Comparison of ENCODE assay signal across 8 mouse cellular contexts in genomic region chr5:35755131-35755733, GRCm38 (mm10). TPM values are rescaled to one million over a fixed set of nuclear protein-coding genes. Genes with fewer than 3 reads are reported as not detected.
DNase-seq lines count a peak whose midpoint lies in the region; ATAC-seq lines count a peak whose summit lies in the region.

No protein-coding gene starts in this region.

- peak; percentile 34 for DNase-seq in forebrain, embryonic 10.5 days (ENCODE audit: extremely low spot score, low spot score)
- peak; percentile 48 for DNase-seq in urinary bladder, postnatal 25 days (ENCODE audit: low spot score)
- DNase-seq in urinary bladder, postnatal 10 days (ENCODE audit: low spot score): no peak
- peak; percentile 87 for DNase-seq in embryo, embryonic 10.5 days (ENCODE audit: low spot score)
- peak; percentile 80 for DNase-seq in kidney, adult 9 months
- DNase-seq in lung, postnatal 25 days (ENCODE audit: low spot score): peak; percentile 75
- peak; percentile 41 to 71 for DNase-seq in spleen, postnatal 4 days (ENCODE audit: low spot score in 2 of 2)

- peaks cover 29% of the 10 kb centered on the region for H3K4me1 ChIP-seq in forebrain, embryonic 10.5 days
- H3K4me1 ChIP-seq in forebrain, embryonic 16.5 days (replicated peaks; ENCODE audit: control insufficient read depth, insufficient read depth, low read length): peaks cover 9% of the 10 kb centered on the region; the same call in 1 of the 2 replicates

- H3K27ac ChIP-seq in forebrain, embryonic 10.5 days: no peak overlapping the region
- H3K27ac ChIP-seq in forebrain, embryonic 16.5 days (ENCODE audit: low read length): no peak overlapping the region

- H3K4me3 ChIP-seq in forebrain, embryonic 10.5 days: no peak overlapping the region
- H3K4me3 ChIP-seq in forebrain, embryonic 16.5 days (replicated peaks; ENCODE audit: low read length): no peak overlapping the region

- no peak overlapping the region for H3K9ac ChIP-seq in forebrain, embryonic 16.5 days (replicated peaks; ENCODE audit: low read depth, low read length)

- no peaks in the 10 kb centered on the region for H3K36me3 ChIP-seq in forebrain, embryonic 10.5 days (replicated peaks)
- H3K36me3 ChIP-seq in forebrain, embryonic 16.5 days (ENCODE audit: control insufficient read depth, insufficient read depth): no peaks in the 10 kb centered on the region

- H3K9me3 ChIP-seq in forebrain, embryonic 10.5 days: no peaks in the 10 kb centered on the region
- no peaks in the 10 kb centered on the region for H3K9me3 ChIP-seq in forebrain, embryonic 16.5 days (ENCODE audit: control insufficient read depth, low read length)

- ATAC-seq in forebrain, embryonic 16.5 days: no peak

- H3K27me3 ChIP-seq in forebrain, embryonic 10.5 days (ENCODE audit: poor library complexity, severe bottlenecking): peaks cover 43% of the 10 kb centered on the region
- peaks cover 18% of the 10 kb centered on the region for H3K27me3 ChIP-seq in forebrain, embryonic 16.5 days (replicated peaks; ENCODE audit: control insufficient read depth, insufficient read depth, low read length)

- no peak overlapping the region for H3K4me2 ChIP-seq in forebrain, embryonic 16.5 days (ENCODE audit: low read length)

- WGBS in forebrain, embryonic 10.5 days: 28% methylated on average over 5 of the region's 5 CpGs
- WGBS in forebrain, embryonic 16.5 days: 29% methylated on average over 5 of the region's 5 CpGs

RNA-seq across cellular contexts. Expression of gene Ablim2, which starts 2.4 kb away (rescaled TPM):
- polyA plus RNA-seq in forebrain, embryonic 10.5 days (2016; fragmentation: Nextera tagmentation; extraction: Ambion mirVana): 0.49 TPM in 1 of 2 replicates, not detected in the other
- 9.4 and 16.3 TPM in 2 replicates for polyA plus RNA-seq in forebrain, embryonic 16.5 days (2015; fragmentation: Nextera tagmentation; extraction: Ambion mirVana)

RNA-seq across cellular contexts. Expression of gene Sh3tc1, which starts 15.4 kb away (rescaled TPM):
- 3.9 and 4.5 TPM in 2 replicates for polyA plus RNA-seq in forebrain, embryonic 10.5 days (2016; fragmentation: Nextera tagmentation; extraction: Ambion mirVana)
- 2.3 and 2.8 TPM in 2 replicates for polyA plus RNA-seq in forebrain, embryonic 16.5 days (2015; fragmentation: Nextera tagmentation; extraction: Ambion mirVana)
